Mouse (Mus musculus) myocyte (in vitro differentiated cells): ENCODE measurements around the gene Rps6kc1.

ENCODE experiments used
- CEBPB ChIP-seq: IDR thresholded peaks from 2 replicates; pipeline ENCODE4 v1.6.1; 2011; ENCODE audit warnings: mild to moderate bottlenecking, moderate library complexity; ENCODE audit not compliant: poor library complexity, insufficient read depth, severe bottlenecking
- E2F4 ChIP-seq: IDR thresholded peaks from one replicate; pipeline ENCODE4 v1.6.1; 2011; ENCODE audit warnings: mild to moderate bottlenecking, control low read depth, moderate library complexity; ENCODE audit not compliant: insufficient read depth
- MAX ChIP-seq: IDR thresholded peaks from one replicate; pipeline ENCODE4 v1.6.1; 2011; ENCODE audit warnings: low read depth, mild to moderate bottlenecking, control low read depth
- MYOD1 ChIP-seq, 3 experiments: IDR thresholded peaks; one replicate each; pipeline ENCODE4 v1.6.1; 2011; ENCODE audit warnings: control low read depth in 2 of 3, low read depth in 2 of 3, mild to moderate bottlenecking in 2 of 3, moderate library complexity in 1 of 3; ENCODE audit not compliant: insufficient read length in 2 of 3, control insufficient read depth in 1 of 3
- MYOG ChIP-seq, 3 experiments: IDR thresholded peaks; one replicate each; pipeline ENCODE4 v1.6.1; 2011; ENCODE audit warnings: control low read depth in 2 of 3, low read depth in 2 of 3, mild to moderate bottlenecking in 2 of 3; ENCODE audit not compliant: insufficient read length in 2 of 3, control insufficient read depth in 1 of 3, insufficient read depth in 1 of 3
- POLR2A ChIP-seq: IDR thresholded peaks from one replicate; pipeline ENCODE4 v1.6.1; 2011; ENCODE audit warnings: low read depth, mild to moderate bottlenecking, control low read depth, moderate library complexity; ENCODE audit not compliant: insufficient read length
- POLR2AphosphoS2 ChIP-seq: IDR thresholded peaks from one replicate; pipeline ENCODE4 v1.6.1; 2011; ENCODE audit warnings: low read depth, control low read depth; ENCODE audit not compliant: insufficient read length
- TCF12 ChIP-seq: IDR thresholded peaks from one replicate; pipeline ENCODE4 v1.6.1; 2011; ENCODE audit warnings: mild to moderate bottlenecking, control low read depth; ENCODE audit not compliant: poor library complexity, insufficient read depth, severe bottlenecking
- USF1 ChIP-seq: IDR thresholded peaks from one replicate; pipeline ENCODE4 v1.6.1; 2011; ENCODE audit warnings: low read depth, mild to moderate bottlenecking, control low read depth, moderate library complexity

DNA sequence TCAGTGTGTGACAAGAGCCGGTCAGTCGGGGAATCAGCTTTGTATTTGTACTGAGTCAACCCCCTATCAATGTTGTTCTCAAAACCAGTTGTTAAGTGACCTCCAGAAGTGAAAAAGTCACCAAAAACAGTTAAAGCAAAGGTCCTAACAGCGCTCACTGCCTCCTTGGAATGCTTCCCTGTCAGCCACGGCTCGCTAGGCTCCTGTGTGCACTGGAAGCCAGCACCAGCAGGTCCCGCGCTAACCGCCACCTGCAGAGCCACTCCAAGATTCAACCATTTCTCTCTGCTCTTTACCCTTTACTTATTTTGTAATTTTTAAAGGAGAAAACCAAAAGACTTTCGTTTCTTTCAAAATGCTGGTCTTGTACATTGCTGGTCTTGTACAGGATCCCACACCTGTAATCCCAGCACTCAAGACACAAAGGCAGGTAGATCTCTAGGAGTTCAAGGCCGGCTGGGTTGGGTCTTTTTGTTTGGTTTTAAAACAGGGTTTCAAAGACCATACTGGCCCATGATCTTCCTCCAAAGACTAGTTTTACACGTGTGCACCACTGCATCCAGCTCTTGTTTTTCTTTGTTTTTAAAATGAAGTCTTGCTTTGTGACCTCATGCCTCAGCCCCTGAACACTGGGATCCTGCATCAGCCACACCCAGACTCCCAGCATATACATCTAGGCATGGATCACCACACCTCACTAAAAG is 62.3 kb downstream of the Rps6kc1 start:
- TF ChIP-seq E2F4 (no peak), POLR2A (no peak), MAX (no peak), POLR2AphosphoS2 (no peak), TCF12 (no peak), MYOG (IDR thresholded peaks at IDR 0.05; ENCODE audit: control insufficient read depth in 1 of 3, insufficient read depth in 1 of 3, insufficient read length in 2 of 3, low read depth in 2 of 3) (no peak), USF1 (no peak), MYOD1 (IDR thresholded peaks at IDR 0.05; ENCODE audit: control insufficient read depth in 1 of 3, insufficient read length in 2 of 3, low read depth in 2 of 3) (no peak), CEBPB (no peak)
